Mouse (Mus musculus) cortical plate, adult 2 months (tissue): ENCODE results near the gene Morn4.

Source experiments
- CTCF ChIP-seq: fragments of 200-500 bp; IDR thresholded peaks from 2 replicates; pipeline ENCODE4 v1.5.1; 2011; ENCODE audit warnings: mild to moderate bottlenecking, control low read depth, low read length; ENCODE audit not compliant: insufficient read depth; ENCODE audit errors: extremely low read depth
- POLR2A ChIP-seq: fragments of 200-500 bp; IDR thresholded peaks from 2 replicates; pipeline ENCODE4 v1.6.1; 2011; ENCODE audit warnings: mild to moderate bottlenecking, low read length, control low read depth; ENCODE audit not compliant: insufficient read depth; ENCODE audit errors: extremely low read depth

GRCm38 (mm10) chr19:42034881-42035455 is 51.2 kb downstream of the Morn4 start:
- TF ChIP-seq POLR2A (no peak), CTCF (no peak)
